In genomic region chr8:86482116-86482515, GRCm38 (mm10) we compare ENCODE assay signal across 14 mouse cellular contexts.
"Had no signal": no experiment of that assay in that cellular context is flagged by ENCODE, and none has a peak within 500 bp of the region (broad histone marks: within the 10 kb centered on the region; RNA-seq: fewer than 3 reads in every experiment).

No protein-coding gene starts in this region.

- ATAC-seq: hindbrain, postnatal 0 days; intestine, embryonic 16.5 days had no signal

- DNase-seq: gastrocnemius, postnatal 14 days; gastrocnemius, postnatal 36 days; heart, adult 18-20 months; heart, postnatal 14 days; heart, postnatal 36 days; kidney, adult 11 months; kidney, adult 2 months; kidney, adult 9 months; kidney, postnatal 14 days; kidney, postnatal 36 days; liver; liver, embryonic 13.5 days had no signal
